Mouse (Mus musculus) neural tube, embryonic 10.5 days (tissue): ENCODE data around the gene Ticrr.

Source experiments
- DNase-seq: peaks from one replicate; pipeline ENCODE4 v3.0.0-alpha.2; 2017; ENCODE audit warnings: low spot score; ENCODE audit errors: extremely low spot score

The Ticrr gene

GRCm38 (mm10) chr7:79659578-79660290, at the start of gene Ticrr:
Gene Ticrr, plus strand, starts transcription at chr7:79660196.
- peak; percentile 96 for DNase-seq

GRCm38 (mm10) chr7:79611901-79612300, 48.1 kb upstream of the Ticrr start:
- DNase-seq = no peak

- DNase-seq = peak; percentile 55
Observed at GRCm38 (mm10) chr7:79612783-79613182, 47.2 kb upstream of the Ticrr start.

GRCm38 (mm10) chr7:79613314-79613713, 46.7 kb upstream of the Ticrr start:
- DNase-seq = no peak

GRCm38 (mm10) chr7:79615008-79615407, 45.0 kb upstream of the Ticrr start:
- DNase-seq = no peak

- DNase-seq = no peak
Observed at GRCm38 (mm10) chr7:79615941-79616340, 44.1 kb upstream of the Ticrr start.

GRCm38 (mm10) chr7:79617418-79617817, 42.6 kb upstream of the Ticrr start, which contains the start of gene Rhcg:
Gene Rhcg, minus strand, starts transcription at chr7:79617657.
- DNase-seq = no peak

GRCm38 (mm10) chr7:79619493-79619892, 40.5 kb upstream of the Ticrr start:
- DNase-seq = no peak

GRCm38 (mm10) chr7:79623086-79623485, 36.9 kb upstream of the Ticrr start:
- no peak for DNase-seq

GRCm38 (mm10) chr7:79626170-79626569, 33.8 kb upstream of the Ticrr start:
- no peak for DNase-seq

- no peak for DNase-seq
Observed at GRCm38 (mm10) chr7:79628271-79628913, 31.6 kb upstream of the Ticrr start.

- DNase-seq = no peak
Observed at GRCm38 (mm10) chr7:79631773-79632348, 28.1 kb upstream of the Ticrr start.

- no peak for DNase-seq
Observed at GRCm38 (mm10) chr7:79647233-79647632, 12.8 kb upstream of the Ticrr start.

GRCm38 (mm10) chr7:79649005-79649404, 11.0 kb upstream of the Ticrr start:
- DNase-seq = peak; percentile 59

- DNase-seq = no peak
Observed at GRCm38 (mm10) chr7:79654185-79654584, 5.8 kb upstream of the Ticrr start.

GRCm38 (mm10) chr7:79654586-79654985, 5.4 kb upstream of the Ticrr start:
- DNase-seq = no peak

GRCm38 (mm10) chr7:79660291-79661150, 525 bp downstream of the Ticrr start:
- peak; percentile 44 for DNase-seq

GRCm38 (mm10) chr7:79661253-79661890, 1.4 kb downstream of the Ticrr start:
- DNase-seq = peak; percentile 16

GRCm38 (mm10) chr7:79666690-79667089, 6.7 kb downstream of the Ticrr start:
- DNase-seq = no peak

- no peak for DNase-seq
Observed at GRCm38 (mm10) chr7:79670900-79671604, 11.1 kb downstream of the Ticrr start.
